Mouse (Mus musculus) heart, embryonic 13.5 days (tissue): Measurements from ENCODE around the gene AL731706.1. TPM values are rescaled to one million over a fixed set of nuclear protein-coding genes. Genes with fewer than 3 reads are reported as not detected.

Experiments
- ATAC-seq: fragments of 200-750 bp; cut with Nextera tagmentation; 2 replicates; pipeline ENCODE4 v1.8.0; 2017; ENCODE audit warnings: moderate TSS enrichment; ENCODE audit not compliant: insufficient number of reproducible peaks, low FRiP score, low TSS enrichment; ENCODE audit errors: extremely low read depth
- H3K27ac ChIP-seq: fragments of 300-500 bp; sonication (generic); replicated peaks from 2 replicates; pipeline ENCODE4 v1.5.1; 2015; ENCODE audit warnings: moderate library complexity, mild to moderate bottlenecking, inconsistent platforms
- H3K27me3 ChIP-seq: fragments of 300-500 bp; sonication (generic); replicated peaks from 2 replicates; pipeline ENCODE4 v1.6.1; 2015; ENCODE audit warnings: mild to moderate bottlenecking, inconsistent platforms
- H3K36me3 ChIP-seq: fragments of 300-500 bp; sonication (generic); 2 replicates; pipeline ENCODE4 v1.6.1; 2015; ENCODE audit warnings: mild to moderate bottlenecking, inconsistent platforms
- H3K4me1 ChIP-seq: fragments of 300-500 bp; sonication (generic); 2 replicates; pipeline ENCODE4 v1.6.1; 2015; ENCODE audit warnings: inconsistent platforms
- H3K4me2 ChIP-seq: fragments of 300-500 bp; sonication (generic); 2 replicates; pipeline ENCODE4 v1.6.1; 2015; ENCODE audit warnings: inconsistent platforms, mild to moderate bottlenecking, moderate library complexity
- H3K4me3 ChIP-seq: fragments of 300-500 bp; sonication (generic); 2 replicates; pipeline ENCODE4 v1.5.1; 2015; ENCODE audit warnings: moderate library complexity, mild to moderate bottlenecking, inconsistent platforms
- H3K9ac ChIP-seq: fragments of 300-500 bp; sonication (generic); 2 replicates; pipeline ENCODE4 v1.6.1; 2015; ENCODE audit warnings: inconsistent platforms, mild to moderate bottlenecking, moderate library complexity
- H3K9me3 ChIP-seq: fragments of 300-500 bp; sonication (generic); 2 replicates; pipeline ENCODE4 v1.6.1; 2016; ENCODE audit warnings: inconsistent platforms
- WGBS: fragments of 180-500 bp; shearing (Covaris S2); methylation state at CpG from one replicate; pipeline ENCODE4 v1.1.7; 2015; ENCODE audit warnings: mixed read lengths; 5-methylcytosine and 5-hydroxymethylcytosine counted together
- polyA plus RNA-seq: library from polyadenylated mRNA; unstranded; fragments of >200 nt; fragmentation: Nextera tagmentation; extraction: Ambion mirVana; gene quantifications from 2 replicates; pipeline ENCODE4 v1.2.1, GENCODE M21; 2015

AL731706.1 gene
- 34.1 and 43.3 TPM in 2 replicates for polyA plus RNA-seq

DNA sequence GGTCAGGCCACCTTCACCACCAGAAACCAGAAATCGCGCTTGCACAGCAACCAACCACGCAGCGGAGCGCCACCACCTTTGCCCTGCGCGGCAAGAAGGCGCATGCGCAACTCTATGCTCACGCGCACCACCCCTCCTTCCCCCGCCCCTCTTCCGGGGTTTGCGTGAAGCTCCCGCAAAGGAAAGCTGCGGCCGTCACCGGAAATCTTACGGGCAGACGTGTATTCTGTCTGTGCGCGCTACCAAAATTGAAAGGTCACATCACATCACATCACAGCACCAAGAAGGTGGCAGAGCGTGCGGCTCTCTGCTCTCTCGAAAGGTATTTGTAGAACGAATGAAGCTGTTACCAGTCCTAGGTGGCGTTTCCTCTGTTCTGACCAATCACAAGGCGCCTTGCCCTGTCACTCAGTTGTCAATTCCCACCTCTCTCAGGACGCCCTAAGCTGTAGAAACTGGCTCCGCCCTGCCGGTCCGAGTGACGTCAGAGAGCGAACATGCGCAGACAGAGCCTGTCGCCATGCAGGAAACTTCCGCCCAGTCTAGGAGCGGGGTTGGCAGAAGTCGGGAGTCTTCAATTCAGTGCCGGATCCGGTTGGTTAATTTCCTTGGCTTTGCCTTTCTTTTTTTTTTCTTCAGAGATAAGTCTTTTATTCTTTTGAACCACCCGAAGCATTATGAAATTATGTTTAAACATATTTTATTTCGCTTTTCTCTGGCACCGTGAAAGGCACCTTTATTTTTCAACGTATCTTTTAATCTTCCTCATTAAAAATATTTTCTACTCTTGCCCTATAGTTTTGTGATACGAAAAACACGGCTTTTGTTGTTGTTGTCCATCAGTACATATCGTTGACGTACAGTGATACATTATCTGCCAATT lies at the start of gene AL731706.1, which contains the start of the genes Slx4ip and Mkks:
AL731706.1 (minus strand) TSS at position 322 of the 883 bp plus-strand sequence.
Slx4ip (plus strand) TSS at position 151 of the 883 bp plus-strand sequence.
Mkks (minus strand) TSS at position 322 of the 883 bp plus-strand sequence.
- peak; percentile 95 for ATAC-seq
- no peaks in the 10 kb centered on the region for H3K27me3 ChIP-seq
- H3K4me2 ChIP-seq: peak within 1 kb of the TSS; percentile 68
- peak within 1 kb of the TSS; percentile 88 for H3K4me3 ChIP-seq
- peak within 1 kb of the TSS; percentile 90 for H3K9ac ChIP-seq
- under 1% methylated on average over 49 of the region's 49 CpGs for WGBS
- H3K27ac ChIP-seq: peak within 1 kb of the TSS; percentile 96
- no peaks in the 10 kb centered on the region; the same call in 1 of the 2 replicates for H3K36me3 ChIP-seq
- H3K9me3 ChIP-seq: no peaks in the 10 kb centered on the region
- H3K4me1 ChIP-seq: peaks cover 30% of the 10 kb centered on the region

- H3K4me1 ChIP-seq: no peaks in the 10 kb centered on the region
- H3K4me2 ChIP-seq: no peak overlapping the region
- no peak overlapping the region for H3K9ac ChIP-seq
- no peaks in the 10 kb centered on the region for H3K27me3 ChIP-seq
- 90% methylated on average over 1 of the region's 1 CpGs for WGBS
- H3K36me3 ChIP-seq: no peaks in the 10 kb centered on the region
- no peak overlapping the region for H3K27ac ChIP-seq
- no peak for ATAC-seq
- no peak overlapping the region for H3K4me3 ChIP-seq
- H3K9me3 ChIP-seq: no peaks in the 10 kb centered on the region
Measured at GRCm38 (mm10) chr2:136938249-136938648, 47.1 kb upstream of the AL731706.1 start.

DNA sequence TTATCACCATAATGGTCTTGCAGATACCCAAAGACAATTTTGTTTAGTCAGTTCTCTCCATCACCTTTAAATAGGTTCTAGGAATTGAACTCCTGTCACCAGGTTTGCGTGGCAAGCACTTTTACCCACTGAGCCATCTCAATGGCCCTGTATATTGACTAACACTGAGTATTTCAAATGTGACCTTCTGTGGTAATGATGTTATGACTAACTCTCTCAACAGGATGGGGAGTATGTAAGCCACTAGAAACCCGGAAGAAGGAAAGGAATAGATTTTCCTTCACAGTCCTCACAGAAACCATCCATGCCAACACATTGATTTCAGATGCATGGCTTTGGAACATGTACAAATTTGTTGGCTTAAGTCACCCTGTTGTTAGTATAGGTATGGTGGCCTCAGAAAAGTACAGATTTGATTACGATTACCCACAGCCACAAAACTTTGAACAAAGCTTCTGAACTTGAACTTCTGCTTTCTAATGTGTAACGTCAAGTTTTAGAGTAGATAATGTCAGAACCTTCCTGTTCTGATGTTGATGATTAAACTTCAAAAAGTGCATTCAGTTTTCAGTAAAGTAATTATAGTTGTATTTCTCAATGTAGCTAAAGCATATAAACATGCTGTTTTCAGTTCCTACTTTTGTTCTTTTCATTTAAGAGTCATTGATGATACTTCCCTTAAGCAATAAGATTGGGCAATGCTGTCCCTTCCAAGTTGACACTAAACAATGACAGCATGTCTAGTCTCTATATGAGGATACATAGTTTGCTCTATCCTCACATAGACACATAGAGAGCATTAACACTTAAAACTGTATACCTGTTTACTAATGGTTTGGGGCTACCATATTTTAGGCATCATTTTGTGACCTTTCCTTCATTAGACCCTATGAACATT lies 45.5 kb upstream of the AL731706.1 start:
- H3K36me3 ChIP-seq: no peaks in the 10 kb centered on the region
- no peaks in the 10 kb centered on the region for H3K4me1 ChIP-seq
- no peaks in the 10 kb centered on the region for H3K27me3 ChIP-seq
- ATAC-seq: no peak
- no peak overlapping the region for H3K9ac ChIP-seq
- H3K4me3 ChIP-seq: no peak overlapping the region
- no peak overlapping the region for H3K4me2 ChIP-seq
- no peaks in the 10 kb centered on the region for H3K9me3 ChIP-seq
- no peak overlapping the region for H3K27ac ChIP-seq
- whole genome bisulfite sequencing: 87% methylated on average over 4 of the region's 4 CpGs

GRCm38 (mm10) chr2:136921003-136921408 lies 29.8 kb upstream of the AL731706.1 start:
- no peak overlapping the region for H3K4me3 ChIP-seq
- H3K36me3 ChIP-seq: no peaks in the 10 kb centered on the region
- peak overlapping the region; percentile 12; the same call in 1 of the 2 replicates for H3K4me2 ChIP-seq
- 49% methylated on average over 4 of the region's 4 CpGs for WGBS
- ATAC-seq: peak; percentile 93
- H3K4me1 ChIP-seq: peaks cover 21% of the 10 kb centered on the region
- no peaks in the 10 kb centered on the region for H3K9me3 ChIP-seq
- no peak overlapping the region for H3K9ac ChIP-seq
- no peaks in the 10 kb centered on the region for H3K27me3 ChIP-seq
- peak overlapping the region; percentile 46 for H3K27ac ChIP-seq

GRCm38 (mm10) chr2:136920257-136920993 lies 29.2 kb upstream of the AL731706.1 start:
- 56% methylated on average over 3 of the region's 3 CpGs for WGBS
- Histone ChIP-seq H3K36me3 (no peaks in the 10 kb centered on the region), H3K9me3 (no peaks in the 10 kb centered on the region), H3K9ac (no peak overlapping the region), H3K4me1 (peaks cover 21% of the 10 kb centered on the region), H3K27ac (peak overlapping the region; percentile 4), H3K27me3 (no peaks in the 10 kb centered on the region), H3K4me2 (no peak overlapping the region), H3K4me3 (no peak overlapping the region)
- no peak for ATAC-seq

DNA sequence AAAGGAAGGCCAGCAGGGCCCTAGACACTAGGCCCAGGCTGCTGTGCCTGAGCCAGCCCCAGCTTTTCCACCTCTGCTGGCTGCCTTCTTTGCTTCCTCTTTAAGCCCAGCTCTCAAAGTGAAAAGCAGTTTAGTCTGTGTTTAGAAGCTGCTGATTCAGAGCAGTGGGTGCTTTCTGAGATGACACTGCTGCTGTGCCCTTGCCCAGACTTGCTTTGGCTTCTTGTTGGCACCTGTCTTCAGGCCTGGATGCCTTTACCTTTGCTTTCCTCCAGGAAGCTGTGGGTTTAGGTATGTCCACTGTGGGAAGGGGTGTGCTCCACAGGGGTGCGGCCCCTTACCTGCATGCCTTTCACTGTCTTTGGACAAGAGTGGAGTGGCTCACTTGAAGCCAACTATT lies 28.2 kb upstream of the AL731706.1 start:
- Histone ChIP-seq H3K9me3 (no peaks in the 10 kb centered on the region), H3K4me2 (no peak overlapping the region), H3K36me3 (no peaks in the 10 kb centered on the region), H3K27me3 (no peaks in the 10 kb centered on the region), H3K27ac (no peak overlapping the region), H3K4me3 (no peak overlapping the region), H3K9ac (no peak overlapping the region), H3K4me1 (peaks cover 21% of the 10 kb centered on the region)
- no peak for ATAC-seq
- WGBS: 83% methylated on average over 1 of the region's 1 CpGs

DNA sequence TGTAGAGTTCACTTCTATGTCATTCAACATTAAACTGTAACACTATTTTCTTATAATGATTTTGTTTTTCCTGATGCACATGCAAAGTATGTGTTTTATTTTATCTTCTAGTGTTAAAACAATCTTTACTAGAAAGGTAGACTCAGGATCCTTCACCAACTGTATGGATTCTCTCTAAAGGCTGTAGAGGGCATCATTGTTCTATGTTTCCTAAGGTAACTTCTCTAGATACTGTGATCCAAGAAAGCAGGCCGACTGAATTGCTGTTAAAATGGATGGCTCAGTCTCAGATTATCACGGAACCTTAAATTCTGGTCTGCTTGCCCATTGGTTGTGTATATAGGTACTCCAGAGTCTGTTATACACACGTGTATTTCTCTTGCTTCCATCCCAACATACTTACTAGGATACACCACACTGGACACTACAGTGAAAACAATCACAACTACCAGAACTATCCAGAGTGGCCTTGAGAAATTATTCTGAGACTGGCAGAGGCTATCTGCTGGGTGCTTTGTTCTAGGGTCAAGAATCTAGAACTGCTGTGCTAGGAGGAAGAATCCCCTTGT lies 23.2 kb upstream of the AL731706.1 start:
- ATAC-seq: no peak
- no peak overlapping the region for H3K9ac ChIP-seq
- no peaks in the 10 kb centered on the region for H3K36me3 ChIP-seq
- H3K4me3 ChIP-seq: no peak overlapping the region
- 33% methylated on average over 3 of the region's 3 CpGs for WGBS
- no peaks in the 10 kb centered on the region for H3K9me3 ChIP-seq
- peaks cover 16% of the 10 kb centered on the region for H3K4me1 ChIP-seq
- no peak overlapping the region for H3K4me2 ChIP-seq
- H3K27ac ChIP-seq: no peak overlapping the region
- H3K27me3 ChIP-seq: no peaks in the 10 kb centered on the region

DNA sequence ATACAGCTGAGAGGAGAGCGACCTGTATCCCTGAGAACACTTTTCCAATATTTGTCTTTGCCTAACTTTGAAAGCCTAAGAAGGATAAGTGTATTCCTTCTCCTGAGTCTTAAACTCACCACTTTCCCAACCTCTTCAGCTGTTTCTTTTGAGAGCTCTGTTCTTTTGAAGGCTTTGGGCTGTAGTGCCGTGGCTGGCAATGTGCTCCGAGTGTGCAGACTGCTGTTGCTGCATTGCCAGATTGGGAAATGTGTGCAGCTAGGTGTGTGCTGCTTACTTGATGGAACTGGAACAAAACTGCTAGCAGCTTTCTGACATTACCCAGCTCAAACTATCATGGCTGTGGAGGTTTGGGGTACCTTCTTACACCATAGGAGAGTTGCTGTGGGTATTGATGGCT lies 21.8 kb upstream of the AL731706.1 start:
- no peaks in the 10 kb centered on the region for H3K36me3 ChIP-seq
- no peaks in the 10 kb centered on the region for H3K27me3 ChIP-seq
- H3K27ac ChIP-seq: no peak overlapping the region
- 76% methylated on average over 3 of the region's 3 CpGs for WGBS
- no peak overlapping the region; the same call in 1 of the 2 replicates for H3K9ac ChIP-seq
- H3K4me1 ChIP-seq: peaks cover 15% of the 10 kb centered on the region
- no peak overlapping the region for H3K4me2 ChIP-seq
- H3K9me3 ChIP-seq: no peaks in the 10 kb centered on the region
- no peak overlapping the region for H3K4me3 ChIP-seq
- ATAC-seq: no peak

- peak overlapping the region; percentile 63 for H3K27ac ChIP-seq
- 49% methylated on average over 4 of the region's 4 CpGs for WGBS
- no peak overlapping the region for H3K4me2 ChIP-seq
- H3K9me3 ChIP-seq: no peaks in the 10 kb centered on the region
- H3K9ac ChIP-seq: no peak overlapping the region
- peaks cover 15% of the 10 kb centered on the region for H3K4me1 ChIP-seq
- H3K27me3 ChIP-seq: no peaks in the 10 kb centered on the region
- no peaks in the 10 kb centered on the region for H3K36me3 ChIP-seq
- no peak for ATAC-seq
- no peak overlapping the region for H3K4me3 ChIP-seq
Measured at GRCm38 (mm10) chr2:136911958-136912411, 20.8 kb upstream of the AL731706.1 start.

DNA sequence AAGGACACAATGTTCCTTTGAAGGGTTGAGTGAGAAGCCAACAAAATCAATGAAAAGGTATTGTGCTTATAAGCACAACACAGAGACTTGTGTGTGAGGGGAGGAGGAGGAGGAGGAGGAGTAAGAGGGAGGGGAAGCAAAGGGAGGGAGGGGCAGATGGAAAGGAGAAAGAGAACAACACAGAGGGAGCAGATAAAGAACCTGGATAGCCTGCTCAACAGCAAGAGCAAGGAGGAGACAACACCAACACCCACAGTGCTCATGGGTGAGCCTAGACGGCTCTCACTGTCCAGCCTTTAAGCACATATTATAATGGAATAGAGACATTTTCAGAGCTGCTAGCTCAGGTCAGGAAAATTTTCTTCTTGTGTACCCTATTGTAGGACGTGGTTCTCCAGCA lies 18.1 kb upstream of the AL731706.1 start:
- H3K4me2 ChIP-seq: no peak overlapping the region
- peaks cover 15% of the 10 kb centered on the region for H3K4me1 ChIP-seq
- H3K9ac ChIP-seq: no peak overlapping the region
- H3K27ac ChIP-seq: no peak overlapping the region
- no peaks in the 10 kb centered on the region for H3K9me3 ChIP-seq
- no peak for ATAC-seq
- WGBS: 66% methylated on average over 2 of the region's 2 CpGs
- H3K36me3 ChIP-seq: peaks cover 12% of the 10 kb centered on the region
- no peaks in the 10 kb centered on the region for H3K27me3 ChIP-seq
- no peak overlapping the region for H3K4me3 ChIP-seq
